Mouse (Mus musculus) liver, embryonic 12.5 days (tissue): ENCODE measurements around the gene Stim2. TPM values are rescaled to one million over a fixed set of nuclear protein-coding genes. Genes with fewer than 3 reads are reported as not detected.

ENCODE experiments used
- ATAC-seq: fragments of 200-750 bp; cut with Nextera tagmentation; 2 replicates; pipeline ENCODE4 v1.8.0; 2017; ENCODE audit warnings: moderate number of reproducible peaks, mild to moderate bottlenecking, moderate library complexity
- H3K27ac ChIP-seq: fragments of 300-500 bp; sonication (generic); 2 replicates; pipeline ENCODE4 v1.5.1; 2016; ENCODE audit warnings: mild to moderate bottlenecking
- H3K27me3 ChIP-seq: fragments of 300-500 bp; sonication (generic); replicated peaks from 2 replicates; pipeline ENCODE4 v1.6.1; 2016; ENCODE audit warnings: mild to moderate bottlenecking, moderate library complexity
- H3K36me3 ChIP-seq: fragments of 300-500 bp; sonication (generic); 2 replicates; pipeline ENCODE4 v1.6.1; 2016; ENCODE audit warnings: mild to moderate bottlenecking, moderate library complexity
- H3K4me1 ChIP-seq: fragments of 300-500 bp; sonication (generic); 2 replicates; pipeline ENCODE4 v1.6.1; 2016
- H3K4me2 ChIP-seq: fragments of 300-500 bp; sonication (generic); 2 replicates; pipeline ENCODE4 v1.6.1; 2016; ENCODE audit warnings: mild to moderate bottlenecking, moderate library complexity
- H3K4me3 ChIP-seq: fragments of 300-500 bp; sonication (generic); 2 replicates; pipeline ENCODE4 v1.5.1; 2016; ENCODE audit warnings: mild to moderate bottlenecking, moderate library complexity
- H3K9ac ChIP-seq: fragments of 300-500 bp; sonication (generic); 2 replicates; pipeline ENCODE4 v1.6.1; 2016; ENCODE audit warnings: mild to moderate bottlenecking, moderate library complexity
- H3K9me3 ChIP-seq: fragments of 300-500 bp; sonication (generic); replicated peaks from 2 replicates; pipeline ENCODE4 v1.6.1; 2016; ENCODE audit warnings: mild to moderate bottlenecking, moderate library complexity
- WGBS: fragments of 180-500 bp; shearing (Covaris S2); methylation state at CpG from one replicate; pipeline ENCODE4 v1.1.7; 2016; ENCODE audit not compliant: insufficient replicate concordance; 5-methylcytosine and 5-hydroxymethylcytosine counted together
- polyA plus RNA-seq: library from polyadenylated mRNA; unstranded; fragments of >200 nt; fragmentation: Nextera tagmentation; extraction: Ambion mirVana; gene quantifications from 2 replicates; pipeline ENCODE4 v1.2.1, GENCODE M21; 2016

The Stim2 gene
- polyA plus RNA-seq, 1 experiment from 2014 or later, result 9.1 TPM

DNA sequence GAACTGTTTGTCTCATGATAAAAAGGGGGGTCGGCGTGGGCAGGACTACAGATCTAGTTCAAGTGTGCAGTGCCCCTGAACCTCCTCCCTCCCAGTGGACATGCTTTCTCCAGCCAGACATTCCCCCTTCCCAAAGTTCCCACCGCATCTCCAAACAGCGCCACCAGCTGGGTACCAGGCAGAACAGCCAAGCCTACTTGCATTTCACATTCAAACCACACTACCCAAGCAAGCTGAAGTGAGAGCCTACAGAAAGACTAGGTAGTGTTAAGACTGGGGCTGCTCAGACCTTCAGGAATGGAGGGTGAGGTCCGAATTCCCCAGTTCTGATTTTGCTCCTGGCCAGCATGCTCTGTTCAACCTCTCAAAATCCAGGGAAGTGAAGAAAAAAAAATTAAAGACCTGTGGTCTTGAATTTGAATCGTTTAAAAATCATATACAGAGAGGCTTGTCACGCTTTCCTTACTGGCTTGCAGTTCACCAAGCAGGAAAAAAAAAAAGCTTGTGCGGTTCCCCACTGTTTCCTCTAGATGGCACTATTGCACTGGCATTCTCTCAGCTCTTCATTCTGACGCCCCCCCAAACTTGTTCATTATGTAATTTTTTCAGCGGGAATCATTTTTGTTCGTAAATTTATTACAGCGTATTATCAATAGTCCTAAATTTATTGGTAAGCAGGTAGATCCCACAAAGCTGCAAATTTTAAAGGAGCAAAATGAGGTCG, 156.4 kb downstream of the Stim2 start:
- ATAC-seq, result no peak
- Histone ChIP-seq H3K4me2 (0 out of 2 replicates have a peak overlapping the region, but pooled peaks have one; percentile 4), H3K9me3 (no peaks in the 10 kb centered on the region), H3K27me3 (peaks cover 5% of the 10 kb centered on the region; the same call in 1 of the 2 replicates), H3K27ac (no peak overlapping the region), H3K9ac (no peak overlapping the region), H3K4me3 (no peak overlapping the region), H3K36me3 (no peaks in the 10 kb centered on the region), H3K4me1 (0 out of 2 replicates have a peak, but pooled peaks cover 10% of the 10 kb centered on the region)
- WGBS, result 21% methylated on average over 13 of the region's 13 CpGs

- Histone ChIP-seq H3K27ac (no peak overlapping the region), H3K9me3 (no peaks in the 10 kb centered on the region), H3K4me1 (0 out of 2 replicates have a peak, but pooled peaks cover 10% of the 10 kb centered on the region), H3K36me3 (no peaks in the 10 kb centered on the region), H3K27me3 (peaks cover 5% of the 10 kb centered on the region; the same call in 1 of the 2 replicates), H3K4me2 (0 out of 2 replicates have a peak overlapping the region, but pooled peaks have one; percentile 4), H3K9ac (no peak overlapping the region), H3K4me3 (no peak overlapping the region)
- WGBS, result 63% methylated on average over 12 of the region's 12 CpGs
- ATAC-seq, result no peak
Measured at GRCm38 (mm10) chr5:54155227-54155776, 157.0 kb downstream of the Stim2 start.

DNA sequence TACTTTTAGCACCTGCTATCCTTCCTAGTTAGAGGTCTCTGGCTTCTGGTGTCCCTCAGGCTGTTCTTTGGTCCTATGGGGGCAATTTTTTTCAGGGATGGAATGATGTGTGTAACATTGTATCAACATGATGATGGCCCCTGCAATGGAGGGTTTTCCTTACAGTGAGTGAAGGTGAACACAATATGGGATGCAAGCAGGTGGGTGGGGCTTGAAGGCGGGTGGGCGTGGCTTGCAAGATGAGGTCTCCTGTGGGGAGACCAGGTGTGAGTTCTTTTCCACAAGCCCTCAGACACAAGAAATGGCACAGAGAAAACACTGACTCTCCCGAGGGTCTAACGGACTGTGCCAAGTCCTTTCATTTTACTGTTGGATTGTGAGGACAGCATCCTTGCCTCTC, 157.6 kb downstream of the Stim2 start:
- Histone ChIP-seq H3K36me3 (no peaks in the 10 kb centered on the region), H3K27ac (no peak overlapping the region), H3K9ac (no peak overlapping the region), H3K4me2 (no peak overlapping the region), H3K4me1 (0 out of 2 replicates have a peak, but pooled peaks cover 9% of the 10 kb centered on the region), H3K9me3 (no peaks in the 10 kb centered on the region), H3K27me3 (peaks cover 5% of the 10 kb centered on the region; the same call in 1 of the 2 replicates), H3K4me3 (no peak overlapping the region)
- no peak for ATAC-seq
- WGBS, result 82% methylated on average over 4 of the region's 4 CpGs

GRCm38 (mm10) chr5:54156944-54157527, 158.7 kb downstream of the Stim2 start:
- Histone ChIP-seq H3K9me3 (no peaks in the 10 kb centered on the region), H3K4me3 (no peak overlapping the region), H3K27ac (no peak overlapping the region), H3K4me1 (no peaks in the 10 kb centered on the region), H3K27me3 (peaks cover 5% of the 10 kb centered on the region; the same call in 1 of the 2 replicates), H3K36me3 (no peaks in the 10 kb centered on the region), H3K9ac (no peak overlapping the region), H3K4me2 (no peak overlapping the region)
- WGBS, result 46% methylated on average over 11 of the region's 11 CpGs
- ATAC-seq, result no peak

DNA sequence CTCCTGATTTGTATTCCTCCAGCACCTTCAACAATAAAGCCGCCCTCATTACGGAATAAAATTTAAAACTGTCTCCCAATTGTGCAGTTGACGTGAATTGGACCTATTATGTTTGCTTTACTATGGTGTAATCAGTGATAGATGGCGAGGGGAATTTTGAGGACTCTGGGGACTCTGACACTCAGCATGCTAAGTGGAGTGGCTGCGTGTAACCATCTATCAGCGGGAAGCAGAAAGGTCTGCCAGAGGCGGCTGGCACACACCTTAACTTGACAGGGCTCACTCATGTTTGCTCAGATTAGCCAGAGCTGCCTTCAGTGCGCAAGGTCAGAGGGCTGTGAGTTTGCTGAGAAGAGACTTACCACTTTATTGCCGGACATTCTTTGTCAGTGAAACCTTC, 159.9 kb downstream of the Stim2 start:
- H3K4me1 ChIP-seq, result no peaks in the 10 kb centered on the region
- WGBS, result 61% methylated on average over 9 of the region's 9 CpGs
- ATAC-seq, result no peak
- H3K4me2 ChIP-seq, result no peak overlapping the region
- H3K4me3 ChIP-seq, result no peak overlapping the region
- H3K9ac ChIP-seq, result no peak overlapping the region
- H3K27me3 ChIP-seq, result peaks cover 5% of the 10 kb centered on the region; the same call in 1 of the 2 replicates
- no peak overlapping the region for H3K27ac ChIP-seq
- H3K36me3 ChIP-seq, result no peaks in the 10 kb centered on the region
- H3K9me3 ChIP-seq, result no peaks in the 10 kb centered on the region

DNA sequence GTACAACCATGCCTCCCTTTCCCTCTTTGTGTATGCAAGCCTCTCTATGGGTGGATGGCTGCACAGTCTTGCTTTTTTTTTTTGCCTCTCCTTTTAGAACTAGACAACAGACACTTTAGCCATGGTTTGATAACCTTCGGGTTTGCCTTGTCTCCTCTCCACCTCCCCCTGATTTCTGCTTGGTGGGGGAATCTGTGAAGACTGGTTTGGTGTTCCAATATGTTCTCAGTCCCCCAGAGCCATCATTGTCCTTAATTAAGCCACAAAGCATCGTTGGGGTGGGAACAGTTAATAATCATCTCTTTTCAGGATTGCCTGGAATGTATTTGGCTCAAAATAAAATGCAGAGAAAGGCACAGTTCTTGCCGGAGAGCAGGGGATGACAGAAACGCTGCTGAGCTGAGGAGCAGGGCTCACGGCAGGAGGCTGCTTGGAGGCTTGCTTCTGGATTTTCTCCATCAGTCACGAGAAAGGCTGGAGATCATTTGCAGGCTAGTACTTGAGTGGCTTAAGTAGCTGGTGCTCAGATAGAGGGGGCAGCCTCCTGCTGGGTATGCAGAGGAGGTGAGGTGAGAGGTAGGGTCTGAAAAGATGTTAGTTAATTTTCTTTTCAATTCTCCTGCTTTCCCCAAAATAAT, 161.0 kb downstream of the Stim2 start:
- H3K27ac ChIP-seq, result no peak overlapping the region
- H3K4me3 ChIP-seq, result no peak overlapping the region

GRCm38 (mm10) chr5:54160561-54160960, 162.3 kb downstream of the Stim2 start:
- no peaks in the 10 kb centered on the region for H3K4me1 ChIP-seq
- H3K4me3 ChIP-seq, result no peak overlapping the region
- no peak overlapping the region for H3K9ac ChIP-seq
- no peak overlapping the region for H3K27ac ChIP-seq
- no peak overlapping the region for H3K4me2 ChIP-seq
- no peaks in the 10 kb centered on the region for H3K27me3 ChIP-seq
- no peaks in the 10 kb centered on the region for H3K36me3 ChIP-seq
- 78% methylated on average over 4 of the region's 4 CpGs for WGBS
- H3K9me3 ChIP-seq, result no peaks in the 10 kb centered on the region
- ATAC-seq, result no peak

More for the DNA sequence above, 161.0 kb downstream of the Stim2 start:
- WGBS, result 26% methylated on average over 6 of the region's 6 CpGs
- Histone ChIP-seq H3K9me3 (no peaks in the 10 kb centered on the region), H3K4me2 (no peak overlapping the region), H3K9ac (no peak overlapping the region), H3K4me1 (no peaks in the 10 kb centered on the region), H3K36me3 (no peaks in the 10 kb centered on the region), H3K27me3 (no peaks in the 10 kb centered on the region; the same call in 1 of the 2 replicates)
- ATAC-seq, result no peak

GRCm38 (mm10) chr5:54163890-54164289, 165.6 kb downstream of the Stim2 start:
- no peak overlapping the region for H3K4me2 ChIP-seq
- no peaks in the 10 kb centered on the region for H3K4me1 ChIP-seq
- H3K9me3 ChIP-seq, result no peaks in the 10 kb centered on the region
- no peak overlapping the region for H3K9ac ChIP-seq
- 58% methylated on average over 4 of the region's 4 CpGs for WGBS
- H3K27me3 ChIP-seq, result no peaks in the 10 kb centered on the region
- H3K36me3 ChIP-seq, result no peaks in the 10 kb centered on the region
- H3K4me3 ChIP-seq, result no peak overlapping the region
- no peak overlapping the region for H3K27ac ChIP-seq
- no peak for ATAC-seq

Other genes starting within 250 kb of the Stim2 start
- 9.5 and 9.9 TPM in 2 replicates for gene Tbc1d19, start 188.9 kb upstream of the Stim2 start, polyA plus RNA-seq